Mouse (Mus musculus) kidney, adult 2 months (tissue): ENCODE measurements around the gene Snx18. TPM values are rescaled to one million over a fixed set of nuclear protein-coding genes. Genes with fewer than 3 reads are reported as not detected.

Source experiments
- DNase-seq: peaks from one replicate; pipeline ENCODE4 v3.0.0; 2021
- H3K27ac ChIP-seq: fragments of 200-500 bp; 2 replicates; pipeline ENCODE4 v1.5.1; 2012; ENCODE audit warnings: low read depth, low read length, control low read depth, inconsistent platforms; ENCODE audit not compliant: insufficient read depth
- H3K27me3 ChIP-seq: fragments of 200-500 bp; replicated peaks from 2 replicates; pipeline ENCODE4 v1.6.1; 2012; ENCODE audit warnings: mild to moderate bottlenecking, moderate library complexity, low read length, inconsistent platforms; ENCODE audit not compliant: control insufficient read depth, insufficient read depth
- H3K36me3 ChIP-seq: fragments of 200-500 bp; 2 replicates; pipeline ENCODE4 v1.6.1; 2012; ENCODE audit warnings: mild to moderate bottlenecking, moderate library complexity, low read length, inconsistent platforms; ENCODE audit not compliant: control insufficient read depth, insufficient read depth
- H3K4me1 ChIP-seq: fragments of 200-500 bp; 2 replicates; pipeline ENCODE4 v1.6.1; 2011; ENCODE audit warnings: low read length; ENCODE audit not compliant: control insufficient read depth, insufficient read depth
- H3K4me3 ChIP-seq: fragments of 200-500 bp; 2 replicates; pipeline ENCODE4 v1.5.1; 2011; ENCODE audit warnings: mild to moderate bottlenecking, low read depth, low read length, control low read depth; ENCODE audit not compliant: insufficient read depth
- CTCF ChIP-seq: fragments of 200-500 bp; conservative IDR thresholded peaks from 2 replicates; pipeline ENCODE4 v1.5.1; 2011; ENCODE audit warnings: low read depth, mild to moderate bottlenecking, control low read depth, low read length, moderate library complexity, mixed read lengths; ENCODE audit not compliant: insufficient read depth, insufficient read length
- POLR2A ChIP-seq: fragments of 200-500 bp; IDR thresholded peaks from one replicate; pipeline ENCODE4 v1.6.1; 2011; ENCODE audit warnings: low read depth, low read length, control low read depth
- WGBS: fragments of 180-500 bp; shearing (Covaris S2); methylation state at CpG from one replicate; pipeline ENCODE4 v1.1.7; 2018; 5-methylcytosine and 5-hydroxymethylcytosine counted together
- polyA plus RNA-seq: library from polyadenylated mRNA; depleted of rRNA; stranded (reverse); fragments of >200 nt; gene quantifications from 2 replicates; pipeline ENCODE4 v1.2.3, GENCODE M21; 2012; rRNA removed

The Snx18 gene
- polyA plus RNA-seq, 1 experiment: 22.1 TPM

- DNase-seq: no peak
- WGBS: 84% methylated on average over 8 of the region's 8 CpGs
- H3K27me3 ChIP-seq: no peaks in the 10 kb centered on the region
- H3K4me1 ChIP-seq: no peaks in the 10 kb centered on the region; the same call in 1 of the 2 replicates
- no peak overlapping the region for H3K27ac ChIP-seq
- H3K36me3 ChIP-seq: no peaks in the 10 kb centered on the region
- TF ChIP-seq POLR2A: no peak
- no peak for TF ChIP-seq CTCF
- no peak overlapping the region for H3K4me3 ChIP-seq
Measured at GRCm38 (mm10) chr13:113547807-113548426, 70.4 kb downstream of the Snx18 start.

GRCm38 (mm10) chr13:113542374-113542773 is 76.0 kb downstream of the Snx18 start:
- Histone ChIP-seq H3K27ac (no peak overlapping the region), H3K36me3 (no peaks in the 10 kb centered on the region), H3K27me3 (no peaks in the 10 kb centered on the region), H3K4me3 (no peak overlapping the region), H3K4me1 (no peaks in the 10 kb centered on the region)
- 92% methylated on average over 6 of the region's 6 CpGs for WGBS
- no peak for TF ChIP-seq CTCF
- TF ChIP-seq POLR2A: no peak
- no peak for DNase-seq

Other genes with a start within 250 kb of the Snx18 start
- gene Hspb3, start 45.1 kb upstream of the Snx18 start, polyA plus RNA-seq: 0.55 TPM in 1 of 2 replicates, not detected in the other
- gene Arl15, start 175.9 kb upstream of the Snx18 start, polyA plus RNA-seq: 8.3 and 9.4 TPM in 2 replicates